Mouse (Mus musculus): ENCODE measurements around the gene Scaf4.
"Not testable (repeated sequence)": the region's sequence is repeated elsewhere in the genome, so short reads cannot be mapped to it uniquely, and the experiment has no call there.

Scaf4 gene

GRCm38 (mm10) chr16:90233702-90234101 lies 50.6 kb downstream of the Scaf4 start:
- no peak for DNase-seq

GRCm38 (mm10) chr16:90231302-90231701 lies 53.0 kb downstream of the Scaf4 start:
- DNase-seq = no peak

GRCm38 (mm10) chr16:90229897-90230296 lies 54.4 kb downstream of the Scaf4 start:
- DNase-seq = no peak

- DNase-seq = no peak
Measured at GRCm38 (mm10) chr16:90221441-90222070, 62.7 kb downstream of the Scaf4 start.

- peak; percentile 43 for DNase-seq
Measured at GRCm38 (mm10) chr16:90220892-90221431, 63.3 kb downstream of the Scaf4 start.

GRCm38 (mm10) chr16:90220026-90220891 lies 64.0 kb downstream of the Scaf4 start, which contains the start of gene Sod1:
Gene Sod1 (plus strand): TSS chr16:90220754.
- DNase-seq = peak; percentile 97

GRCm38 (mm10) chr16:90219445-90219844 lies 64.9 kb downstream of the Scaf4 start:
- not testable (repeated sequence) for DNase-seq

GRCm38 (mm10) chr16:90217926-90218325 lies 66.4 kb downstream of the Scaf4 start:
- DNase-seq = no peak

- DNase-seq = no peak
Measured at GRCm38 (mm10) chr16:90217356-90217755, 66.9 kb downstream of the Scaf4 start.

GRCm38 (mm10) chr16:90216414-90216813 lies 67.9 kb downstream of the Scaf4 start:
- no peak for DNase-seq

- DNase-seq = not testable (repeated sequence)
Measured at GRCm38 (mm10) chr16:90215879-90216278, 68.4 kb downstream of the Scaf4 start.

GRCm38 (mm10) chr16:90214731-90215565 lies 69.4 kb downstream of the Scaf4 start:
- no peak for DNase-seq

- no peak for DNase-seq
Measured at GRCm38 (mm10) chr16:90213477-90214339, 70.6 kb downstream of the Scaf4 start.

- no peak for DNase-seq
Measured at GRCm38 (mm10) chr16:90211767-90212166, 72.5 kb downstream of the Scaf4 start.

GRCm38 (mm10) chr16:90210717-90211116 lies 73.6 kb downstream of the Scaf4 start:
- no peak for DNase-seq

- DNase-seq = no peak
Measured at GRCm38 (mm10) chr16:90208996-90209395, 75.3 kb downstream of the Scaf4 start.

- DNase-seq = no peak
Measured at GRCm38 (mm10) chr16:90204868-90205267, 79.4 kb downstream of the Scaf4 start.

- no peak for DNase-seq
Measured at GRCm38 (mm10) chr16:90203226-90203962, 80.9 kb downstream of the Scaf4 start.

- DNase-seq = no peak
Measured at GRCm38 (mm10) chr16:90202140-90202539, 82.2 kb downstream of the Scaf4 start.

- no peak for DNase-seq
Measured at GRCm38 (mm10) chr16:90199174-90199573, 85.1 kb downstream of the Scaf4 start.

GRCm38 (mm10) chr16:90198626-90199025 lies 85.7 kb downstream of the Scaf4 start:
- no peak for DNase-seq

Measured in right cerebral cortex, postnatal 4 days (tissue).